Mouse (Mus musculus): Measurements from ENCODE around the gene Urb2.

The Urb2 gene

GRCm38 (mm10) chr8:124080467-124081326, 59.4 kb downstream of the Urb2 start:
- no peak for DNase-seq

- DNase-seq = no peak
These were observed 61.3 kb downstream of the Urb2 start for GRCm38 (mm10) chr8:124082616-124083015.

- DNase-seq = no peak
These were observed 62.3 kb downstream of the Urb2 start for GRCm38 (mm10) chr8:124083611-124084010.

GRCm38 (mm10) chr8:124085668-124086067, 64.4 kb downstream of the Urb2 start:
- DNase-seq = no peak

- no peak for DNase-seq
These were observed 66.8 kb downstream of the Urb2 start for GRCm38 (mm10) chr8:124088092-124088613.

GRCm38 (mm10) chr8:124089016-124089415, 67.7 kb downstream of the Urb2 start:
- no peak for DNase-seq

- DNase-seq = no peak
These were observed 69.2 kb downstream of the Urb2 start for GRCm38 (mm10) chr8:124090473-124090872.
